Mouse (Mus musculus) embryo, embryonic 11.5 days (tissue): ENCODE data around the gene Gstt2.
"Not testable (repeated sequence)": the region's sequence is repeated elsewhere in the genome, so short reads cannot be mapped to it uniquely, and the experiment has no call there.

Experiments used
- DNase-seq: peaks from one replicate; pipeline ENCODE4 v3.0.0-alpha.2; 2012; ENCODE audit warnings: low read depth, low spot score

Gstt2 gene

DNA sequence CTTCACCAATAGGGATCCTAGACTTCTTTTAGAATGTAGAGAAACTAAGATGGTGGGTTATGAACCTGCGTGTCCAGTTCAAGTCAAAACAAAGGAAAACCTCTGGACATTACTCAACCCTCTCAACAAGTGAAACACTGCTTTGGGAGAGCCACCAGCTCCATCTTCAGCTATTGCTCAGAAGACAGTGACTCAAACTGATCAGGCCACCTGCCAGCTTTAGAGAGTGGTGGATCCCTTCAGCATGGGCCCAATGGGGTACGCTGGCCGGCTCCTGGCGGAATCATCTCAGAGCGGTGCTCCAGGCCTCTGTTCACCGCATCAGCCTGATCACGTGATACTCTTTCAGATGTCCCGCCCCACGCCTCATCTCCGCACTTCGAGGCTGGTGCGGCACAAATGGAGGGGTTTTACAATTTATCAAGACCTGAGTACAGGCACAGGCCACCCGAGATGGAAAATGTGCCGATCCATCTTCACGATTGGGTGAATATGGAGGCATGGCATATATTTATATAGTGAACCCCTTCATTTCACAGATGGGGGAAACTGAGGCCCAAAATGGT is 18.3 kb upstream of the Gstt2 start:
- no peak for DNase-seq

DNA sequence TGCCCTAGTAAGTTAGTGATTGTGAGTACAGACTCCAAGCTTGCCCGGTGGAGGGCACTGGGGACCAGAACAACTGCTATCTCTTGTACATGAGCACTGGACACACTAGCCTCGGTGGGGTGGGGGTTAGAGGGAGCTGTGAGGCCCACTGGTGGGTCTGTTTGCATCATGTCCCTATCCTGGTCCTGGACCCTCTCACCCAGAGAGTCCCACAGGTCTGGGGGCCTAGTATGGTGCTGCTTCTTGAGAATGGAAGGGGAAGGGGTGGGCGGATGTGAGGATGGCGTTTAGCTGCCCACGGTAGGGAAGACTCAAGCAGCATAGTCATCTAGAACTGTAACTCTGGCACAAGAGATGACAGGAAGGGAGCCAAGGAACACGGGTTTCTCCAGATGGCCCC is 17.6 kb upstream of the Gstt2 start:
- DNase-seq = no peak

DNA sequence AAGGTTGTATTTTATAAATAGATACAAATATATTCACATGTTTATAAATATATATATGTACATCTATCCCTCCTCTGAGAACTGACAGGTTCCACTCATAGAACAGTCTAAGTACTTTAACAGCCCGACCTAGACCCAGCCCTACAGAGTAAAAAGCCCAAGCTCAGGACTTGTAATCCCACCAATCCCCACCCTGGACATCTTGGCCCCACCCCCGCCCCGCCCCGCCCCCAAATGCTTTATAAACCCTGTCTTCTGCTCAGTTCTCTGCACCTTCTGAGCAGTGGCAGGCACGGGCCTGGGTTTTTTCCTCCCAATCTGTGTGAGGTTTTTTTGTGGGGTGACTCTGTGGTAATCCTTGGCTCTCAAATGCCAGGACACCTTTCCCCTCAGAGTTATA is 16.9 kb upstream of the Gstt2 start:
- no peak for DNase-seq

GRCm38 (mm10) chr10:75853452-75853851 is 16.2 kb upstream of the Gstt2 start:
- DNase-seq = peak; percentile 77

DNA sequence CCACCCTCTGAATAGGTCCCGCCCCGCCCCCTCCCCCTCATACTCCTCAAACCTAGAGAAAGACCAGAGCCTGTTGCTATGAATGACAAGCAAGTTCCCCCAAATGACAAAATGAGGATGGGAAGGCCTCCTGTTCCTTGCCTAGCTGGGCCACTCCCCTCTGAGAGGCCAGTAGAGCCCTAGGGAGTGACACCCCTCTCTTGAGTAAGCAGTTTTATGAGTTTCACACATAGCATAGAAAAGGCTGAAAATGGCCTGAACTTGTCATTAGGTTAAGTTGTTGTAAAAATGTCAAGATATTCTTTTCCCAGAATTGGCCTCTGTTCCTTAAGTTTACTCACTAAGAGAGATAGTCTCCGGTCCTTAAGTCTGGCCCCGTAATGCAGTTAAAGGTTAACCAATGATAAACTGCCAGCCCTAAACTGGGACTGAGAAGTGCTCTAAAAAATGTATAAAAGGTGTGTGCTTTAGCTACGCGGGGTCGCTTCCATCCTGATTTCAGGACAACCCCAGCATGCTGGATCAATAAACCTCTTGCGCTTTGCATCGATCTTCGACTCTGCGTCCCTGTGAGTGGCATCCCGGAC is 15.4 kb upstream of the Gstt2 start:
- DNase-seq = no peak

DNA sequence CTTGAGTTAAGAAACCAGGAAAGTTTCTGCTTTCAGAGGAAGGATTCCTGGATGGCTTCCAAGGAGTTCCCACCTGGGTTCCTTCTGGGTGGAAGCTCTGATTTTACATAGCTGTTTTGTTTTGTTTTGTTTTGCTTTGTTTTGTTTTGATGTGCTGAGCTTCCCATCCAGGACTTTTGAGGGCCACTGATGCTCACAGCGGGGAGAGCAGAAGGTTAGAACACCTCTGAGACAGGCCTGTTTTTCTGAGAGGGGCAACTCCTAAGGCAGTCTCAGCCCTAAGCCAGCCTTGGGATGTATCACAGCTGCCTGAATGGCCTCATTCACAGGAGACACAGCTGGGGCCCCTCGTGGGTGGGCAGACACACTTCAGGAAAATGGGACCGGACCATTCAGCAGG is 14.5 kb upstream of the Gstt2 start:
- DNase-seq = no peak

DNA sequence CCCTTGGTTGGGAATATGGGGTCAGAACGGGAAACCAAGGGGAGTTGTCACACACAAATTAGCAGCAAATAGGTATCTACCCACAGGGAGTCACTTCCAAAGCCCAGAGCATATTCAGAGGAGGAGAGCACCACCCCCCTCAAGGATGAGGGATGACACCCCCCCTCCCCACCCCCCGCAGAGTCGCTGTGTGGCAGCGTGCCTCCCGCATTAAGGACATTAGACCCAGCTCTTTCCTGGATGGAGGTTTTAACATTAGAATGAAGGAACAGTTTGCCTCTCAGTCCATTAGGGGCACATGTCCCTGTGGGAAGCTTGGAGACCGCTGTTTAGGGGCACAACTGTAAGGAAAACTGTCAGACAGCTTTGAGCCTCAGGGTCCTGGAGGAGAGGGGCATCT is 13.9 kb upstream of the Gstt2 start:
- no peak for DNase-seq

DNA sequence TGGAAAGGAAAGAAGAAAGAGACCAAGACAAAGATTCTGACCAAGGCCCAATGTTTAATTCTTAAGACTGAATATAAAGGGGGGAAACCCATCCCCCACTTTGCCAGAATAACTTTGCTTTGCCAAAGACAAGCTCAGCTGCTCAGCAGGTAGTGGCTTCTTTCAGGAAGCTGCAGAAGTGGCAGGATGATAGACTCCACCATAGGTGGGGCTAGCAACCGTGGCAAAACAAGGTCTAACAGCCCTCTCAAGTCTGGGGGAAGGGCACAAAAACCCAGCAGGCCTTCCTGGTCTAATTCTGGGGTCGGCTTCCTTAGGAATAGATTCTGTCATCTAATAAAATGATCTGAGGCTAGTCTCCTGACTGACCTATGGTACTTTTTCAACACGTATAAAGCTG is 11.2 kb upstream of the Gstt2 start:
- no peak for DNase-seq

GRCm38 (mm10) chr10:75845306-75845930 is 8.2 kb upstream of the Gstt2 start:
- DNase-seq = no peak

GRCm38 (mm10) chr10:75844800-75845199 is 7.6 kb upstream of the Gstt2 start:
- no peak for DNase-seq

DNA sequence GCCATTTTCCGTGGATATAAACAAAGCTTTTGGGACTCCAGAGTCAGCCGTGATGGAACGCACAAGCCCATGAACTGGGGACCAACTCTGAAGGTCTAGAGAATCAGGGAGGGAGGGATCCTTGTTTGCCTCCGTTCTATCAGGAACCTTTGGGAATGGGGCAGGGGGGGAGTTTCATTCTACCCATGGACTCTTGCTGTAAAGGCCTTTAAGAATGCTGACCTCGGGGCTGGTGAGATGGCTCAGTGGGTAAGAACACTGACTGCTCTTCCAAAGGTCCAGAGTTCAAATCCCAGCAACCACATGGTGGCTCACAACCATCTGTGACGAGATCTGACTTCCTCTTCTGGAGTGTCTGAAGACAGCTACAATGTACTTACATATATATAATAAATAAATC is 6.7 kb upstream of the Gstt2 start:
- not testable (repeated sequence) for DNase-seq

DNA sequence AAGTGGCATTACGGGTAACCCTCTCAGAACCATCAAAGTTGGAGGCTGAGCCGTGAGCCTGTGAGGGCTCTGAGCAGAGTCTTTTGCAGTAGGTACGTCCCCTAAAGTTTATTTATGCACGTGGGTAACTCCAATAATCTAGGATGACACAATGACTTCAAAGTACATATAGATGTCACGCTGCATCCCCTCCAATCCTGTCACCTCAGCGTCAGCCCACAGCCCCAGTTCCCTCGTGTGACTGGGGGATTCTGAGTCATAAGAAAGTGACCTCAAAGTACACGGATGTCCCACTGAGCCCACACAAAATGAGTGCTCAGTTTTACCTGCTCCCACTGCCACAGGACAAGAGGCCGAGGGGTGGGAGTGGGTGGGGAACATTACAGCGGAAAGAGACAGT is 1.9 kb upstream of the Gstt2 start:
- no peak for DNase-seq

DNA sequence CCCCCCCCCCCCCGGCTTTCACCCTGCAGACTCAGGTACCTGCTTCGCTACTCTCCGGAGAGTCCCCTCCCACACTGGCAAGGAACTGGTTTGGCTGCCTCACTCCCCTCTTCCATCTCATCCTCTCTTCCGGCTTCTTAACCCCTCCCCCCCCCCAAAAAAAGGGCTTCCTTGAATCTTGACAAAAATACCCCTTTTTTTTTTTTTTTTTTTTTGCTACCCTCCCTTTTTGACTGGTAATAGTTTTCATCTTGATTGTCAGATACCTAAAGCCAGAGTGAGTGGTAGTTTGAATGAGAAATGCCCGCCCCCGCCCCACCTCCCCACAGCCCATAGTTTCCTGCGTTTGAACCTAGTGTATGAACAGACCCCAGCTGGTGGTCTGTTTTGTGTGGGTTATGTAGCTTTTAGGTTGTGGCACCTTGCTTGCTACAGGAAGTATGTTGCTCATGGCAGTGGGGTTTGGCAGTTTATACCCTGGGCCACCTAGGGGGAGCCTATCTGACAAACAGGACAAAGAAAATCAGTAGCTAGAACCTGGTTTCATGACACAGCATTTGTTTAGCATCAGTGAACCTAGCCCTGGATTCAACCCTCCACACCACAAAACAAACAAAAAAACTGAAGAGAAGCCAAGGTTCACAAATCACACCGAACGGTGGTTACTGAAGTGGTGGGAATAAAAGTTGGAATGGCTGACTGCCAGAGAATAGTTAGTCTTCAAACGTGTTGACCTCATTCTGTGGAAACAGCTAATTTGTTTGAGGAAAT is 1.3 kb downstream of the Gstt2 start:
- no peak for DNase-seq

- no peak for DNase-seq
Measured at GRCm38 (mm10) chr10:75835307-75835706, 1.9 kb downstream of the Gstt2 start.

DNA sequence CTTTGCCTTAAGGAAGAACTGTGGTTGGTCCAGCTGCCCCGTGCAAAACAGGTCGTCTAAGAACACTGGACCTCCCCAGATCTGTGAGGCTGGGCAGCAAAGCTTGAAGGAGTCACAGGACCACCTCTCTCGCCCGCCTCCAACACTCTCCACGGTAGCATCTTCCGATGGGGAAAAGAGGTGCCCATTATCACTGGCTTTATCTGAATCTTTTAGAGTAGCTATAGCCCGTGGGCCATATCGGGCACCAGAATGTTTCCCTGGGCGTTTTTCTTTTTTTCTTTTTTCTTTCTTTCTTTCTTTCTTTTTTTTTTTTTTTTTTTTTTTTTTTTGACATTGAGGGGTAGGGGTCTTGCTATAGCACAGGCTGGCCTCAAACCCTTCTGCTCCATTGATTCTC is 2.5 kb downstream of the Gstt2 start:
- no peak for DNase-seq

DNA sequence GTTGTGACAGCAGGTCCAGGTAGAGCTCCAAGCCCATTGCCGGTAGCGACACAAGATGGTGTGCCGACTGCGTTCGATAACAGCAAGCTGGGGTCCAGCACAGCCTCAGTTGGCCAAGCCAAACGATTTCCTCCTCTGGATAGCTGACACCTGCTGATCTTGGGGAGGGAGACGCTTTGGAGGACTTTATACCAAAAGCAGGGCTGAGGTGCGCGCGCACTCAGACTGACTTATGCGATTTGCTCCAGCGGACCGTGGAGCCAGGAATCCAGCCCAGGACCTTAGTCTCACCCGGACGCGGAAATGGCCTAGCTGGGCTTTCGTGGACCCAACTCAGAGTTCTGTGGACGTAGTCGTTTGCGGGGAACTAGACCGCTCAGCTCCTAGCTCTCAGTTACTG is 3.0 kb downstream of the Gstt2 start:
- peak; percentile 67 for DNase-seq

DNA sequence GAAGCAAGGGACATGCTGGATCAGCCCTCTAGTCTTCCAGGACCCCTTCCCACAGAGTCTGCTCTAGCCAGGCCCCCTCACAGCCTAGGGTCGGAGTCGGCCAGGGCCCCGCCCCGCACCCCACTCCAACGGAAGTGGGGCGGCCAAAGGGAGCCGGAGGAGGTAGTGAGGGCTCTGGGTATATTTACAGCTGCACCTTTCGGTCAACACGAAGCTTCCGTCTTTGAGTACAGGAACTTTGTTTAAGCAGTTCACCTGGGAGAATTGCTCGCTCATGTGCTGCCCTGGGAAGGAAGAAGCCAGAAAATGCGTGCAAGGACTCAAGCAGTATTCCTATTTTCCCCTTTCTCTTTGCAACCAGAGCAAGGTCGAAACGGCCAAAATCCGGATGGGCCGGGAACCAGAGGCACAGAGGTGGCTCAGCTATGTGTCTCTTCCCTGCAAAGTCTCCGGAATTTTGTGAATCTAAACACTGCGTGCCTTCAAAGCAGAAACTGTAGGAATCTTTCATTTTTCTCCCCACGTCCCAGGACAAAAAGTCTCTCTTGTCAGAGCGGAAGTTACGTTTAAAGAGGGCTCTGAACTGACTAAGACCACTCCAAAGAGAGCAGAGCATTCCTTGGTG is 3.7 kb downstream of the Gstt2 start:
- DNase-seq = no peak

DNA sequence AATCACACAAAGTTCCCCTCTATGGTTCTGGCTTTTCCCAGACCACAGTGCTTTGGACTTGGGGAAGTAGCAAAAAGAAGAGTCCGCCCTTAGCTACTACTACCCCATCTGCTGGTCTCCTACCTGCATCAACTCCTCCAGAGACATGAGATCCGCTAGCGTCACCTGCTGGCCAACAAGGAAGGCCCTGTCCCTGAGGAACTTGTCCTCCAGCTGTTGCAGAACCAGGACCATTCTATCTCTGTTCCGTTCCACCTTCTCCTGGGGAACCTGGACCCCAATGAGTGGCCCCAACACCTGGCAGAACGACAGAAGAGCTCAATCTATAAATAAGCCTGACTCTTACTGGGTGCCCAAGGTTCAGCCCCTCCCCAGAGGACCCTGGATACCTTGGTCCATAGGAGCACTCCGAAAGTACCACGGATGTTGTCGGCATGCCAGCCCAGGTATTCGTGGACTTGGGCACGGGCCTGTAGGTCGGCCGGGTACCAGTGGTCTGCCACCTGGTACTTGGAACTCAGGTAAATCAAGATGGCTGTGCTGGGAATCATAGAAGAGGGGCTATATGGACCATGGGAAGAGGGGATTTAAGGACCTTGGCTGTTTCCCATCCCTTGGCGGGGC is 4.8 kb downstream of the Gstt2 start:
- no peak for DNase-seq

- no peak for DNase-seq
Measured at GRCm38 (mm10) chr10:75830275-75830670, 7.0 kb downstream of the Gstt2 start.

GRCm38 (mm10) chr10:75829529-75830274 is 7.5 kb downstream of the Gstt2 start:
- DNase-seq = no peak

- DNase-seq = no peak
Measured at GRCm38 (mm10) chr10:75828500-75828931, 8.7 kb downstream of the Gstt2 start.
